ENCODE assay signal across 20 mouse cellular contexts in genomic region chr12:82325502-82325901, GRCm38 (mm10).
A peak's percentile ranks its signal among the peaks of the same experiment; 100 is the strongest.
DNase-seq lines count a peak whose midpoint lies in the region; ATAC-seq lines count a peak whose summit lies in the region.
"Had no signal": no experiment of that assay in that cellular context is flagged by ENCODE, and none has a peak within 500 bp of the region (broad histone marks: within the 10 kb centered on the region; RNA-seq: fewer than 3 reads in every experiment).

No protein-coding gene starts in this region.

- peak; percentile 36 for DNase-seq in heart, adult 11 months
- no peak for DNase-seq in heart, postnatal 14 days
- peak; percentile 48 for DNase-seq in ES-CJ7 (ENCODE audit: low read depth, low spot score)
- DNase-seq in neural tube, embryonic 10.5 days (ENCODE audit: extremely low spot score, low spot score): no peak
- DNase-seq in right cerebral cortex, postnatal 10 days (ENCODE audit: low spot score in 2 of 2): no peak
- DNase-seq: adrenal gland, postnatal 14 days; cerebellum, adult 18-20 months; cerebellum, adult 9-11 months; cerebellum, postnatal 36 days; forebrain, postnatal 0 days; gastrocnemius, postnatal 14 days; heart, postnatal 10 days had no signal

- 0 out of 2 replicates have a peak overlapping the region, but pooled peaks have one; percentile 10 for H3K27ac ChIP-seq in brown adipose tissue, adult 24 weeks (replicated peaks; ENCODE audit: low read depth, low read length)
- no peak overlapping the region for H3K27ac ChIP-seq in hindbrain, embryonic 13.5 days
- H3K27ac ChIP-seq: embryonic facial prominence, embryonic 13.5 days; forebrain, embryonic 13.5 days; hindbrain, embryonic 15.5 days had no signal

- no peaks in the 10 kb centered on the region for H3K27me3 ChIP-seq in hindbrain, embryonic 13.5 days
- H3K27me3 ChIP-seq: embryonic facial prominence, embryonic 13.5 days; forebrain, embryonic 13.5 days; hindbrain, embryonic 15.5 days had no signal

- H3K9me3 ChIP-seq in hindbrain, embryonic 13.5 days: no peaks in the 10 kb centered on the region
- H3K9me3 ChIP-seq: embryonic facial prominence, embryonic 13.5 days; forebrain, embryonic 13.5 days; G1E; hindbrain, embryonic 15.5 days had no signal

- no peak overlapping the region for H3K4me3 ChIP-seq in brown adipose tissue, adult 24 weeks (ENCODE audit: insufficient read depth, low read depth, low read length)
- H3K4me3 ChIP-seq in hindbrain, embryonic 13.5 days: no peak overlapping the region
- H3K4me3 ChIP-seq: embryonic facial prominence, embryonic 13.5 days; forebrain, embryonic 13.5 days; hindbrain, embryonic 15.5 days had no signal

- intact Hi-C loops in heart, postnatal 14 days (cut with DNase I): no loop called here

- no peak overlapping the region for H3K4me2 ChIP-seq in hindbrain, embryonic 13.5 days
- H3K4me2 ChIP-seq: embryonic facial prominence, embryonic 13.5 days; forebrain, embryonic 13.5 days; hindbrain, embryonic 15.5 days had no signal

- no peaks in the 10 kb centered on the region for H3K36me3 ChIP-seq in hindbrain, embryonic 13.5 days
- H3K36me3 ChIP-seq: embryonic facial prominence, embryonic 13.5 days; hindbrain, embryonic 15.5 days had no signal

- 95% methylated on average over 3 of the region's 3 CpGs for WGBS in hindbrain, embryonic 13.5 days

- no peak overlapping the region for H3K9ac ChIP-seq in hindbrain, embryonic 13.5 days
- H3K9ac ChIP-seq: embryonic facial prominence, embryonic 13.5 days; forebrain, embryonic 13.5 days; forebrain, postnatal 0 days; hindbrain, embryonic 15.5 days had no signal

- H3K4me1 ChIP-seq in brown adipose tissue, adult 24 weeks (ENCODE audit: control insufficient read depth, insufficient read depth, insufficient read length, low read length): peaks cover 3% of the 10 kb centered on the region; the same call in 1 of the 2 replicates
- no peaks in the 10 kb centered on the region for H3K4me1 ChIP-seq in hindbrain, embryonic 13.5 days (replicated peaks)

- ATAC-seq in hindbrain, embryonic 13.5 days (ENCODE audit: low FRiP score): no peak
- ATAC-seq: activated CD4-positive, CD25-positive, alpha-beta regulatory T cell, adult 4 months; forebrain, embryonic 13.5 days; forebrain, postnatal 0 days; intestine, embryonic 16.5 days had no signal

Comparison
In these comparisons a context has a peak if more than half of its experiments do, and no peak if none do; other contexts are left out.
1. DNase-seq: peak in heart, adult 11 months (single experiment) and ES-CJ7 (single experiment); none in heart, postnatal 14 days (0 of 2), neural tube, embryonic 10.5 days (single experiment) and right cerebral cortex, postnatal 10 days (0 of 2).